Mouse (Mus musculus) MEL (cell line): ENCODE results near the gene Mr1. TPM values are rescaled to one million over a fixed set of nuclear protein-coding genes. Genes with fewer than 3 reads are reported as not detected.

Experiments used
- DNase-seq: peaks from one replicate; pipeline ENCODE4 v3.0.0; 2011; ENCODE audit warnings: low read depth, low spot score
- H3K27ac ChIP-seq: 2 replicates; pipeline ENCODE4 v1.5.1; 2012; ENCODE audit warnings: low read depth, mild to moderate bottlenecking, control low read depth, low read length, moderate library complexity; ENCODE audit not compliant: control insufficient read depth
- H3K27me3 ChIP-seq, 2 experiments: fragments of 150-350 bp in 1 of 2; sonication (generic) in 1 of 2; 2 replicates each; pipeline ENCODE4 v1.6.1; 2012; ENCODE audit warnings: low read length in 2 of 2, mild to moderate bottlenecking in 2 of 2, improper control_type of control experiment in 1 of 2, moderate library complexity in 1 of 2; ENCODE audit not compliant: insufficient read depth in 2 of 2, control insufficient read depth in 1 of 2
- H3K36me3 ChIP-seq, 2 experiments: 2 replicates each; pipeline ENCODE4 v1.6.1; 2012 to 2014; ENCODE audit warnings: low read length in 2 of 2, improper control_type of control experiment in 1 of 2, inconsistent platforms in 1 of 2, mild to moderate bottlenecking in 1 of 2; ENCODE audit not compliant: insufficient read depth in 2 of 2, control insufficient read depth in 1 of 2
- H3K4me1 ChIP-seq, 2 experiments: fragments of 150-350 bp in 1 of 2; sonication (generic) in 1 of 2; 2 replicates each; pipeline ENCODE4 v1.6.1; 2012; ENCODE audit warnings: low read length in 2 of 2, improper control_type of control experiment in 1 of 2, mild to moderate bottlenecking in 1 of 2; ENCODE audit not compliant: insufficient read depth in 2 of 2, control insufficient read depth in 1 of 2
- H3K4me3 ChIP-seq, 2 experiments: fragments of 150-350 bp in 1 of 2; sonication (generic) in 1 of 2; 2 replicates each; pipeline ENCODE4 v1.5.1; 2012; ENCODE audit warnings: low read depth in 2 of 2, low read length in 2 of 2, mild to moderate bottlenecking in 2 of 2, moderate library complexity in 2 of 2, control low read depth in 1 of 2, improper control_type of control experiment in 1 of 2; ENCODE audit not compliant: control insufficient read depth in 1 of 2, insufficient read depth in 1 of 2
- H3K79me2 ChIP-seq: 2 replicates; pipeline ENCODE4 v1.6.1; 2012; ENCODE audit warnings: mild to moderate bottlenecking, low read length, moderate library complexity; ENCODE audit not compliant: control insufficient read depth, poor library complexity, insufficient read depth
- H3K9ac ChIP-seq: 2 replicates; pipeline ENCODE4 v1.6.1; 2012; ENCODE audit warnings: low read depth, mild to moderate bottlenecking, control low read depth, low read length, moderate library complexity; ENCODE audit not compliant: control insufficient read depth, poor library complexity, severe bottlenecking
- H3K9me3 ChIP-seq: fragments of 150-350 bp; sonication (generic); replicated peaks from 2 replicates; pipeline ENCODE4 v1.6.1; 2012; ENCODE audit warnings: mild to moderate bottlenecking, low read length, improper control_type of control experiment, moderate library complexity; ENCODE audit not compliant: insufficient read depth
- BHLHE40 ChIP-seq: IDR thresholded peaks from 2 replicates; pipeline ENCODE4 v1.6.1; 2012; ENCODE audit warnings: low read depth, mild to moderate bottlenecking, inconsistent platforms, low read length, improper control_type of control experiment, borderline replicate concordance
- CHD1 ChIP-seq: IDR thresholded peaks from 2 replicates; pipeline ENCODE4 v1.6.1; 2012; ENCODE audit warnings: low read depth, mild to moderate bottlenecking, inconsistent platforms, low read length, improper control_type of control experiment
- CHD2 ChIP-seq: IDR thresholded peaks from 2 replicates; pipeline ENCODE4 v1.6.1; 2011; ENCODE audit warnings: low read length, improper control_type of control experiment
- CTCF ChIP-seq, 3 experiments: IDR thresholded peaks in 2 of 3; conservative IDR thresholded peaks in 1 of 3; 2 replicates each; pipeline ENCODE4 v1.5.1; 2011 to 2012; ENCODE audit warnings: low read length in 3 of 3, low read depth in 2 of 3, mild to moderate bottlenecking in 2 of 3, improper control_type of control experiment in 1 of 3, inconsistent platforms in 1 of 3, mixed read lengths in 1 of 3, moderate library complexity in 1 of 3; ENCODE audit not compliant: control insufficient read depth in 1 of 3, insufficient read depth in 1 of 3, poor library complexity in 1 of 3, severe bottlenecking in 1 of 3
- E2F4 ChIP-seq: IDR thresholded peaks from 2 replicates; pipeline ENCODE4 v1.6.1; 2011; ENCODE audit warnings: low read depth, low read length, improper control_type of control experiment, borderline replicate concordance
- ELF1 ChIP-seq: IDR thresholded peaks from 2 replicates; pipeline ENCODE4 v1.6.1; 2014; ENCODE audit warnings: low read depth, mild to moderate bottlenecking, inconsistent platforms, low read length, improper control_type of control experiment, moderate library complexity
- EP300 ChIP-seq, 2 experiments: IDR thresholded peaks; 2 replicates each; pipeline ENCODE4 v1.6.1; 2011; ENCODE audit warnings: improper control_type of control experiment in 2 of 2, low read length in 2 of 2, low read depth in 1 of 2, mild to moderate bottlenecking in 1 of 2
- ETS1 ChIP-seq: IDR thresholded peaks from 2 replicates; pipeline ENCODE4 v1.6.1; 2012; ENCODE audit warnings: low read depth, mild to moderate bottlenecking, inconsistent platforms, low read length, improper control_type of control experiment, moderate library complexity
- GATA1 ChIP-seq: IDR thresholded peaks from 2 replicates; pipeline ENCODE4 v1.6.1; 2011; ENCODE audit warnings: low read depth, low read length, improper control_type of control experiment
- JUND ChIP-seq: IDR thresholded peaks from 2 replicates; pipeline ENCODE4 v1.6.1; 2011; ENCODE audit warnings: low read depth, mild to moderate bottlenecking, improper control_type of control experiment, low read length
- MAX ChIP-seq: IDR thresholded peaks from 2 replicates; pipeline ENCODE4 v1.6.1; 2011; ENCODE audit warnings: low read length, improper control_type of control experiment
- MAZ ChIP-seq: IDR thresholded peaks from 2 replicates; pipeline ENCODE4 v1.6.1; 2012; ENCODE audit warnings: low read depth, mild to moderate bottlenecking, inconsistent platforms, low read length, improper control_type of control experiment
- MEF2A ChIP-seq: IDR thresholded peaks from 2 replicates; pipeline ENCODE4 v1.6.1; 2014; ENCODE audit warnings: low read depth, mild to moderate bottlenecking, inconsistent platforms, low read length, improper control_type of control experiment; ENCODE audit not compliant: poor library complexity, insufficient replicate concordance, severe bottlenecking; ENCODE audit errors: extremely low read depth
- MYB ChIP-seq: IDR thresholded peaks from 2 replicates; pipeline ENCODE4 v1.6.1; 2011; ENCODE audit warnings: mild to moderate bottlenecking, low read depth, low read length, improper control_type of control experiment
- POLR2AphosphoS2 ChIP-seq: IDR thresholded peaks from 2 replicates; pipeline ENCODE4 v1.6.1; 2011; ENCODE audit warnings: low read length, improper control_type of control experiment
- POLR2AphosphoS5 ChIP-seq: IDR thresholded peaks from 2 replicates; pipeline ENCODE4 v1.6.1; 2012; ENCODE audit warnings: low read depth, borderline replicate concordance, mild to moderate bottlenecking, inconsistent platforms, low read length, moderate library complexity, mixed read lengths
- RAD21 ChIP-seq: IDR thresholded peaks from 2 replicates; pipeline ENCODE4 v1.6.1; 2011; ENCODE audit warnings: mild to moderate bottlenecking, low read depth, low read length, improper control_type of control experiment
- RCOR1 ChIP-seq: IDR thresholded peaks from 2 replicates; pipeline ENCODE4 v1.6.1; 2012; ENCODE audit warnings: low read depth, mild to moderate bottlenecking, inconsistent platforms, low read length, improper control_type of control experiment
- SMC3 ChIP-seq: IDR thresholded peaks from 2 replicates; pipeline ENCODE4 v1.6.1; 2011; ENCODE audit warnings: low read depth, low read length, improper control_type of control experiment
- TAL1 ChIP-seq: IDR thresholded peaks from 2 replicates; pipeline ENCODE4 v1.6.1; 2012; ENCODE audit warnings: mild to moderate bottlenecking, inconsistent platforms, low read length, moderate library complexity, mixed read lengths
- TBP ChIP-seq: IDR thresholded peaks from 2 replicates; pipeline ENCODE4 v1.8.0; 2011; ENCODE audit warnings: low read depth, low read length, improper control_type of control experiment
- TCF12 ChIP-seq: IDR thresholded peaks from 2 replicates; pipeline ENCODE4 v1.6.1; 2014; ENCODE audit warnings: low read depth, mild to moderate bottlenecking, inconsistent platforms, low read length, improper control_type of control experiment, moderate library complexity
- UBTF ChIP-seq: IDR thresholded peaks from 2 replicates; pipeline ENCODE4 v1.6.1; 2012; ENCODE audit warnings: low read depth, mild to moderate bottlenecking, inconsistent platforms, low read length, improper control_type of control experiment, moderate library complexity, borderline replicate concordance; ENCODE audit not compliant: insufficient read depth
- USF2 ChIP-seq, 2 experiments: IDR thresholded peaks; 2 replicates each; pipeline ENCODE4 v1.6.1; 2011 to 2012; ENCODE audit warnings: improper control_type of control experiment in 2 of 2, low read length in 2 of 2, borderline replicate concordance in 1 of 2, inconsistent platforms in 1 of 2, low read depth in 1 of 2, mild to moderate bottlenecking in 1 of 2; ENCODE audit not compliant: insufficient read depth in 1 of 2
- ZC3H11A ChIP-seq: IDR thresholded peaks from 2 replicates; pipeline ENCODE4 v1.6.1; 2012; ENCODE audit warnings: low read depth, mild to moderate bottlenecking, inconsistent platforms, low read length, improper control_type of control experiment
- ZKSCAN1 ChIP-seq: IDR thresholded peaks from 2 replicates; pipeline ENCODE4 v1.6.1; 2012; ENCODE audit warnings: low read depth, mild to moderate bottlenecking, inconsistent platforms, low read length, improper control_type of control experiment, moderate library complexity
- ZMIZ1 ChIP-seq: IDR thresholded peaks from 2 replicates; pipeline ENCODE4 v1.6.1; 2012; ENCODE audit warnings: low read depth, mild to moderate bottlenecking, inconsistent platforms, low read length, improper control_type of control experiment, moderate library complexity
- ZNF384 ChIP-seq: IDR thresholded peaks from 2 replicates; pipeline ENCODE4 v1.6.1; 2012; ENCODE audit warnings: low read depth, mild to moderate bottlenecking, inconsistent platforms, low read length, improper control_type of control experiment
- polyA plus RNA-seq, 2 experiments: library from polyadenylated mRNA; stranded (reverse) in 1 of 2; unstranded in 1 of 2; fragments of >175 nt in 1 of 2; fragments of >200 nt in 1 of 2; gene quantifications; 2 replicates each; pipeline versions ENCODE4 v1.2.1 to v1.2.4; 2012; ENCODE audit warnings: low replicate concordance in 2 of 2, low read depth in 1 of 2; ENCODE audit not compliant: insufficient read length in 2 of 2, insufficient read depth in 1 of 2, missing spikeins in 1 of 2
- total RNA-seq: library from RNA; depleted of rRNA; stranded (reverse); fragments of 300-350 nt; gene quantifications from 2 replicates; pipeline ENCODE4 v1.2.3, GENCODE M21; 2012

Mr1 gene
- total and polyA plus RNA-seq, 3 experiments, result 2.0 to 3.9 TPM; not detected in 1

- Histone ChIP-seq H3K36me3 (no peaks in the 10 kb centered on the region), H3K27me3 (no peaks in the 10 kb centered on the region; a peak in 1 of 4 replicates), H3K9ac (no peak overlapping the region), H3K79me2 (no peaks in the 10 kb centered on the region), H3K27ac (no peak overlapping the region), H3K4me1 (no peaks in the 10 kb centered on the region), H3K9me3 (no peaks in the 10 kb centered on the region), H3K4me3 (no peak overlapping the region)
- TF ChIP-seq ZMIZ1 (no peak), CTCF (IDR thresholded peaks at IDR 0.05 in 2 of 3, conservative IDR thresholded peaks at IDR 0.05 in 1 of 3; ENCODE audit: control insufficient read depth in 1 of 3, insufficient read depth in 1 of 3, low read depth in 2 of 3, low read length in 3 of 3, poor library complexity in 1 of 3, severe bottlenecking in 1 of 3) (no peak), CHD2 (no peak), E2F4 (no peak), ZNF384 (no peak), ZKSCAN1 (no peak), TCF12 (no peak), ELF1 (no peak), EP300 (IDR thresholded peaks at IDR 0.05; ENCODE audit: low read depth in 1 of 2, low read length in 2 of 2) (no peak), POLR2AphosphoS2 (no peak), TAL1 (no peak), CHD1 (no peak)
- no peak for DNase-seq
Observed at GRCm38 (mm10) chr1:155121977-155122939, 24.4 kb downstream of the Mr1 start.

DNA sequence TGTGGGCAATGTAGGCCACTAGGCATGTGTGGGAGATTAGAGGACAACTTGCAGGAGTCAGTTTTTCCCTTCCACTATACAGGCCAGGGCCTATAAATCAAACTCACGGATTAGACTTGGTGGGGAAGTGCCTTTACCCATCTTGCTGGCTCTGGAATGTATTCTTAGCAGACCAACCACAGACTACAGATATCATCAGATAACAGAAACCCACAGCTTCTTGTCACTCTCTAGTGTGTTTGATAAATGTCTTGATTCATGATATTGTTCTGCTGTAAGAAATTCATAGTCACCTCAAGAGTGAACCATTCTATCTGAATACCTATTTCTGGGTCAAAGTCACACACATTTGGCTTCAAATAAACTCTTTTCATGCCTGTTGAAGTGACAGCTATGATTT lies 26.9 kb downstream of the Mr1 start:
- no peaks in the 10 kb centered on the region for H3K36me3 ChIP-seq
- no peak for DNase-seq

More for the DNA sequence above, 26.9 kb downstream of the Mr1 start:
- no peak for TF ChIP-seq USF2 (IDR thresholded peaks at IDR 0.05; ENCODE audit: borderline replicate concordance in 1 of 2, insufficient read depth in 1 of 2, low read depth in 1 of 2, low read length in 2 of 2)
- no peak for TF ChIP-seq ZMIZ1
- TF ChIP-seq ZC3H11A, result no peak
- TF ChIP-seq RCOR1, result peak; percentile 69; the same call in 1 of the 2 replicates
- TF ChIP-seq ZKSCAN1, result no peak
- no peak for TF ChIP-seq ZNF384
- no peak for TF ChIP-seq MYB
- no peak for TF ChIP-seq ETS1
- TF ChIP-seq TBP, result no peak
- TF ChIP-seq POLR2AphosphoS5, result no peak
- no peak for TF ChIP-seq MAZ
- TF ChIP-seq UBTF, result no peak
- no peak for TF ChIP-seq RAD21
- TF ChIP-seq MAX, result no peak
- TF ChIP-seq JUND, result no peak
- no peak for TF ChIP-seq SMC3
- TF ChIP-seq GATA1, result peak; percentile 41; the same call in 1 of the 2 replicates
- TF ChIP-seq BHLHE40, result no peak
- no peak for TF ChIP-seq MEF2A
- TF ChIP-seq EP300 (IDR thresholded peaks at IDR 0.05; ENCODE audit: low read depth in 1 of 2, low read length in 2 of 2), result 0 out of 4 replicates have a peak, but pooled peaks of 1 of the 2 experiments have one; percentile 11
- no peaks in the 10 kb centered on the region for H3K79me2 ChIP-seq
- no peak overlapping the region for H3K9ac ChIP-seq
- H3K9me3 ChIP-seq, result no peaks in the 10 kb centered on the region
- H3K27ac ChIP-seq, result no peak overlapping the region
- H3K4me1 ChIP-seq, result no peaks in the 10 kb centered on the region
- no peaks in the 10 kb centered on the region; a peak in 1 of 4 replicates for H3K27me3 ChIP-seq
- no peak overlapping the region for H3K4me3 ChIP-seq
